Mouse (Mus musculus) right cerebral cortex, postnatal 4 days (tissue): ENCODE data around the gene Slc34a3.
A peak's percentile ranks its signal among the peaks of the same experiment; 100 is the strongest.
"Not testable (repeated sequence)": the region's sequence is repeated elsewhere in the genome, so short reads cannot be mapped to it uniquely, and the experiment has no call there.

Source experiments
- DNase-seq: peaks from one replicate; pipeline ENCODE4 v3.0.0-alpha.2; 2022

The Slc34a3 gene

GRCm38 (mm10) chr2:25234050-25234449 is at the start of gene Slc34a3:
Gene Slc34a3, minus strand, starts transcription at chr2:25234364.
- DNase-seq: no peak

- DNase-seq: peak; percentile 88
These were observed 45.0 kb upstream of the Slc34a3 start for GRCm38 (mm10) chr2:25278928-25279882.

- no peak for DNase-seq
These were observed 38.8 kb upstream of the Slc34a3 start for GRCm38 (mm10) chr2:25273010-25273409.

GRCm38 (mm10) chr2:25272515-25272914 is 38.4 kb upstream of the Slc34a3 start:
- no peak for DNase-seq

DNA sequence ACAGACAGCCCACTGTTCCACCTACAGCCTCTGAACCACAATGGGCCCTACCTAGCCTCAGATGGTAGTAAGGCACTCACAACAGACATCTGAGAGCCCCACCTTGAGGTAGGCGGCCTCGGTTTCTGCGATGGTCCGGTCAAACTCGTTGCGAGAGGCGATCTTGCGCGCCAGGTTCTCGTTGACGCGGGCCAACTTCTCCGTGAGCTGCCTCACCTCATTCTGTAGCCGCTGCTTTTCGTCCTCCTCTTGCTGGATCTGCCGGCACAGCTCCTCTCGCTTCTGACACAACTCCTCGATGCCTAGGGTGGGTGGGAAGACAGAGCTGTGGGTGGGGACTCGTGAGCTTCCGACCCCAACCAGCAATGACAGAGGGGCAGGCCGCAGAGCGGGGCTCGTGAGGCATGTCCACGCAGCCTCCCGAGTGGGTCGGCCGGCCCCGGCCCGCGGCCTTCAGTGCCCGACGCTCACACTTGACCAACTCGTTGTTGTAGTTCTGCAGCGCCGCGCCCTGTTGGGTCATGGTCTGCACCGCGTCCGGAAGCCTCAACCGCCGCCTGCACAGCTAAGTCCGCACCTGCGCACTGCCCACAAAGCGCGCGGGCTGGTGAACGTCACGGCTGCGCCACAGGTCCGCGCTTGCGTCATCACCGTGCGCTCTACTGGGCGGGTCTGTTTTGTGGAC is 37.8 kb upstream of the Slc34a3 start, which contains the start of the genes Ssna1 and Anapc2:
Gene Ssna1 (minus strand): TSS at position 612 of the 685 bp plus-strand sequence.
Gene Anapc2 (plus strand): TSS at position 652 of the 685 bp plus-strand sequence.
- peak; percentile 97 for DNase-seq

GRCm38 (mm10) chr2:25267746-25268309 is 33.7 kb upstream of the Slc34a3 start:
- DNase-seq: no peak

GRCm38 (mm10) chr2:25267241-25267640 is 33.1 kb upstream of the Slc34a3 start:
- DNase-seq: no peak

DNA sequence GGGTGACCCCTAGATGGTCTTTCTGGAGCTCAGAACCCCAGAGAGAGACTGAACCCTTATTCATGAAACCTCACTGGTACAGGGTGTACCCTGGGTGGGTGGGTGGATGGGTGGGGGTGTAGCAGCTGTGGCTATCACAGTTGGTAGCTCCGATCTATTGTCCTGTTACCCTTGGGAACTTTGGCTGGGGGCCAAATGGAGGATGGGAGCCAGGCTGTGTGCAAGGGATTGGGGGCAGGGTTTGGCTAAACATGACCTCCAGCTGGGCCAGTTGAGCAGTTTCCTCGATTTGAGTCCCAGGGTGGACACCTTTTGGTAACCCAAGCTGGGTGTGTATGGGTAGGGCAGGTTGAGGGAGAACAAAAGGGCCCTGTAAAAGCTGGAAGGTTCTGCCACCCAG is 32.6 kb upstream of the Slc34a3 start:
- DNase-seq: no peak

DNA sequence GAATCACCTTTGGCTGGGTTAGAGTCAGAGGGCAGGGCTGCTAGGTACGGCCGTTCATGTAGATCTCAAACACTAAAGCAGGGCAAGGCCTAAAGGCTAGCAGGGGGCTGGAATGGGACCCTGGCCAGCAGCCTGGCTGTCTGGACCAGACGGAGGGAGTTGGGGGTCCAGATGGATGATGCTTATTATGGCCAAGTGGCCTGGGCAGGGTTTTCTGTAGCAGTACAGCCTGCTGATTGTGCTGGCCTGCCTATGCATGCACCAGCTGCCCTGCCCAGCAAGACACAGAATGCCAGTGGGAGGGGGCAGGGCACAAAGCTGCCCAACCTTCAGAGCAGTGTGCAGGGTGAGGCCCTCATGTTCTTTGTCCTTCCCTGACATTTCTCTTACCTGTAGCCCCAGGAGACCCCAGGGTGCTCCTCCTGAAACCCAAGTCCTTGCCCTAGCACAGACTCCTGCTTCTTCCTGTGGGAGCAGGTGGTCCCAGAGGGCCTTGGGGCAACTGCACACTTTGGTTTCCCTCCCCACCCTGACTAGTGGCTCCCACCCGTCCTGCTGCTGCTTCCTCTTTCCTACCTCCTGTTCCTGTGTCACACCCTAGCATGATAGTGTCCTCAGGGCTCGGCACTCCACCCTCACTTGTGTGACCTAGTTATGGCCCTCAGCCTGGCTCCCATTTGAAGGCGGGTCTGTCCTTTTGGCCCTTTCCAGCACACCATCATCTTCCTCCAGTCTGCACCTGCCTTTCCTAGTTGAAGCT is 31.9 kb upstream of the Slc34a3 start:
- no peak for DNase-seq

- no peak for DNase-seq
These were observed 30.7 kb upstream of the Slc34a3 start for GRCm38 (mm10) chr2:25264851-25265250.

GRCm38 (mm10) chr2:25264286-25264660 is 30.1 kb upstream of the Slc34a3 start:
- no peak for DNase-seq

GRCm38 (mm10) chr2:25263623-25264285 is 29.6 kb upstream of the Slc34a3 start:
- no peak for DNase-seq

GRCm38 (mm10) chr2:25262795-25263622 is 28.8 kb upstream of the Slc34a3 start:
- no peak for DNase-seq

- DNase-seq: peak; percentile 87
These were observed 28.2 kb upstream of the Slc34a3 start, which contains the start of gene Tprn for GRCm38 (mm10) chr2:25262291-25262767. Gene Tprn, plus strand, starts transcription at chr2:25262618.

DNA sequence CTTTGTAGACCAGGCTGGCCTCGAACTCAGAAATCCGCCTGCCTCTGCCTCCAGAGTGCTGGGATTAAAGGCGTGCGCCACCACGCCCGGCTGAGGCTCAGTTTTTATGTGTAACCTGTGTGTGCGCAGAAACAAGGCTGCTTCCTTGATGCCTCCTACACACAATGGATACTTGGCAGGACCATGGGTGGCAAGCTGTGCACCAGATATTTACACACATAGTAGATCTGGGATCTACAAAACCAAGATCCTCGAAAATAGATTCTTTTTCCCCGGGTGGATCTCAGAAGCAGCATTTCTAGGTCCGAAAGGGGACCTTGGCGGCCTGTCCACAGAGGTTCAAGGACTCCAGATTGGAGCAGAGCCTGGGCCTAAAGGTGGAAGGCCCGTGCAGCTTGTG is 27.7 kb upstream of the Slc34a3 start:
- no peak for DNase-seq

DNA sequence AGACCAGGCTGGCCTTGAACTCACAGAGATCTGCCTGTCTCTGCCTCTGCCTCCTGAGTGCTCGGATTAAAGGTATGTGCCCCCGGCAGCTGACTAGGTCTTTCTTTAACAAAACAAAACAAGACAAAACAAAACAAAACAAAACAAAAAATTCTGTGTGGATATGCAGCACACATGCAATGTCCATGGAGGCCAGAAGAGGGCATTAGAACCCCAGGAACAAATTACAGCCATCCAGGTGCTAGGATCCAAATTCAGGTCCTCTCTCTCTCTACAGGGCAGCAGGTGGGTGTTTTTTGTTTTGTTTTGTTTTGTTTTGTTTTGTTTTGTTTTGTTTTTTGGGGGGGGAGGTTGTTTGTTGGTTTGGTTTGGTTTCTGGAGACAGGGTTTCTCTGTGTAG is 24.7 kb upstream of the Slc34a3 start:
- DNase-seq: no peak

GRCm38 (mm10) chr2:25257250-25257649 is 23.1 kb upstream of the Slc34a3 start:
- not testable (repeated sequence) for DNase-seq

DNA sequence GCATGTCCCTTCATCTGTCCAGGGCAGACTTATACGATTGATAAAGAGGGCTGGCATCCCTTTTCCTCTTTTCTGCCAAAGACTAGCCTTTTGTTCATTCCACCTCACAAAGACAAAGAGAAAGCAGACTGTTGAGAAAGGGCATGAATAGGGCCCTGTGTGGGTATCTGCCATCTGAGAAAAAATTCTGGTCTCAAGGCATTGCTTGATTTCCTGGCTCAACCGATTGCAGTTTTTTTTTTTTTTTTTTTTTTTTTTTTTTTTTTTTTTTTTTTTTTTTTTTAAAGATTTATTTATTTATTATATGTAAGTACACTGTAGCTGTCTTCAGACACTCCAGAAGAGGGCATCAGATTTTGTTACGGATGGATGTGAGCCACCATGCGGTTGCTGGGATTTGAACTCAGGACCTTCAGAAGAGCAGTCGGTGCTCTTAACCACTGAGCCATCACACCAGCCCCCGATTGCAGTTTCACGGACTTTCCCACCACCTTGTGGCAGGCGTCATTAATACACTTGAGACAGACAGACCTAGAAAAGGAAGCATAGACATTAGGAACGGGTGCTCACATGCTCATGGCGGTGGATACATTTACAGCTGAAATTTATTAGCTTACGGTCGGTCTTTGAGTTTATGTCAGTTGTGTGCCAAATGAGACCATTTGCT is 22.4 kb upstream of the Slc34a3 start:
- not testable (repeated sequence) for DNase-seq

GRCm38 (mm10) chr2:25255284-25255779 is 21.2 kb upstream of the Slc34a3 start, which contains the start of gene Tmem203:
Gene Tmem203, plus strand, starts transcription at chr2:25255439.
- peak; percentile 90 for DNase-seq

- DNase-seq: no peak
These were observed 18.2 kb upstream of the Slc34a3 start for GRCm38 (mm10) chr2:25252331-25252730.
